Mouse (Mus musculus): ENCODE results near the gene Tnfrsf4.

- TF ChIP-seq POLR2A (IDR thresholded peaks at IDR 0.05; ENCODE audit: borderline replicate concordance, control insufficient read depth, low read depth, low read length) (no peak), CTCF (IDR thresholded peaks at IDR 0.05; ENCODE audit: control insufficient read depth, insufficient read depth, low read length) (no peak)
These were observed 20.7 kb downstream of the Tnfrsf4 start for GRCm38 (mm10) chr4:156034301-156034700.
